Mouse (Mus musculus): Measurements from ENCODE around the gene Prune2.

Gene Prune2

DNA sequence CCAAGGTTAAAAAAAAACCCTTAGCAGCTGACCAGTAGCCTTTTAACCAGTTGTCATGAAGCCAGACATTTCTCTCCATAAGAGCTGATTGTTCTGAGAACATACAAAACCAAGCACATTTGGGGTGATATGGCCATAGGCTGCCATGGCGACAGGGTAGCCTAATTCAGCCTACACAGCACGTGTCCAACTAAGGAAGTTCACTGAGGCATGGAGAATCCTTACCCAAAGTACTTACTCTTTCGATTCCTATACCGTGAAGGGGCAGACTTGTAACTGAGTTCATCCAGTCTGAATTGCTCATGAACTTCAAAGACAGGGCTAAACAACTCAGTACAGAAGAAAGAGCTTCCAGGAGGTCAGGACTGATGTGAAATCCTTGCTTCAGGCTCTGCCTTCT, 299.6 kb downstream of the Prune2 start:
- in situ Hi-C loops (cut with MboI, MseI), result loop anchor here (25.0 kb wide), 2 partner anchors 368 to 1357 kb away; no protein-coding TSS in a partner anchor

DNA sequence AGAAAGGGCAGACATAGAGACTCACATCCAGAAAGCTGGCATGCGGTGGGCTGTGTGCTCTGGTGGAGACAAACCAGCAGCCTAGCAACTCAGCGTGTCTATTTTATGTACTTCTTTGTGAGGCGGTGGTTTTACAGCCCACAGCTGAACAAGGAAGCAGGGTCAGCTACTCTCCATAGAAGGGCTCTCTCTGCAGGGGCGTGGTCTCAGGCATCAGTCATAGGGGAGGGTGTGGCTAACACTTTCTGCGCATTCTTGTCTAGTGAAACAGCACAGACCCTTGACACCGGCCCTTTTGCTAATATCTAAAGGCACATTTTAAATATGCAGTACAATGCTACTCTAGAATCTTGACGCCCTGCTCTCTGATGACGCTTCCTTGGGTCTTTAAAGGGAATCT, 300.5 kb downstream of the Prune2 start:
- in situ Hi-C loops (cut with MboI, MseI), result loop anchor here (25.0 kb wide), 2 partner anchors 369 to 1356 kb away; no protein-coding TSS in a partner anchor

DNA sequence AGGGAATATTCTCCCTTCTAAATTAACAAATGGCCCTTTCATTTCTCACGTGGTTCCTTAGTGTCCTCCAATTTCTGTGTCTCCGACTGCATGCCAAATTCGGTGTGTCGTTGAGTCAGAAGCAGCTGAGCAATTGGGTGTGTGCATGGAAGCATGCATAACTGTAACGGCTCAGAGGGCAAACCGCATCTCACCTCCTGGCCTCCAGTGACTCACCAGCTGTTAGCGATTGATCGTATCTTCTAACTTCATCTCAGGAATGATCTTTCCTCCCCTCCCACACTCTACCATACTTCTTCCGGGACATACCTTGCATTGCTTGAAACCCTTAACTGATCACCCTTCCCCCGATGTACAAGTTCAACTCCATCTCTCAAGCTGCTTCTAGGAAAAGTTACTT, 300.9 kb downstream of the Prune2 start:
- in situ Hi-C loops (cut with MboI, MseI), result loop anchor here (25.0 kb wide), 2 partner anchors 370 to 1355 kb away; no protein-coding TSS in a partner anchor

DNA sequence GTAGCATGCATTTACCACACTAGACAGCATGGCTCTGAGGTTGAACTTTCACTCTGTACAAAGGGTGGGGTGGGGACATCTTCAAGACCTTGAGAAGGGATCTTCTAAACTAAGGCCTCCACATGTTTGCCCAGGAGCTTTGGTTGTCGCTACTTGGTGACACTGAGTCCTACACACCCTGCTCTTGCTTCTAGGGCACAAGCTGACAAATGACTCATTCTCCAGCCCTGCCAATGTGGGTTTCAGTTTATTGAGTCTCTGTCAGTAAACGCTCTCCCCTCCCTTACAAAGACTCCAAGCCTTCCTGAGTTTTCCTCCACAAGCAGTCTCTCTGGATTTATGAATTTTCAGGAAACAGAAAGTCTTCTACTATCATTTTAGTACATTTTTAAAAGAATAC, 307.3 kb downstream of the Prune2 start:
- in situ Hi-C loops (cut with MboI, MseI), result loop anchor here (10.0 to 25.0 kb wide), 3 partner anchors 376 to 1492 kb away; no protein-coding TSS in a partner anchor

DNA sequence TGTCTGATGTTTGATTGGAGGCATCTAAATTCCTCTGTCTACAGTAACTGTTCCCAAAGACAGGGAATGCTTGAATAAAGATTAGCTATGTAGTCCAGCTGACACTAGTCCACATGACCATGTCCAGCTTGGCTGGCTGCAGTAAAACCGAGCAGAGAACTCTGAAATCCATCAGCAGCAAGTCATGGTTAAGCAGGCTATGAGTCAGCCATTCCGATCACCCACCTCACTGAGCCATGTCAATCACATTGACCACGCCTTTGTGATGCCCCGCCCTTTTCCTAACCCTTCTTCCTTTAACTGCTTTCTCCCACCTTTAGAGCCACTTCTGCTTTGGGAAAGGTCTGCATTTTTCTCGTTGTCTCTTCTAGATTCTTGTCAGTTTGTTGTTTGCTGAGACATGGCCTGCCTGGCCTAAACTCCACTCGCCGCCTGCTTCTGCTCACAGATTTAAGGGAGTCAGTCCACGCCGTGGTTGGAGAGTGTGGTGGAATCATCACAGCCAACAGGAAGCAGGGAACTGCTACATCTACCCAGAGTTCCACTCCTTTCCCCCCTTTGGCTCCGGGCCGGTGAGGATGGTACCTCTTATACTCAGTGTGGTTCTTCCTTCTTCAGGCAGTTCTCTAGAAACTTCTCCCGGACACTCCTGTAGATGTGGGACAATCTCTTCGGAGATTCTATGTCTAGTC, 307.9 kb downstream of the Prune2 start:
- in situ Hi-C loops (cut with MboI, MseI), result loop anchor here (10.0 to 25.0 kb wide), 3 partner anchors 377 to 1491 kb away; no protein-coding TSS in a partner anchor

DNA sequence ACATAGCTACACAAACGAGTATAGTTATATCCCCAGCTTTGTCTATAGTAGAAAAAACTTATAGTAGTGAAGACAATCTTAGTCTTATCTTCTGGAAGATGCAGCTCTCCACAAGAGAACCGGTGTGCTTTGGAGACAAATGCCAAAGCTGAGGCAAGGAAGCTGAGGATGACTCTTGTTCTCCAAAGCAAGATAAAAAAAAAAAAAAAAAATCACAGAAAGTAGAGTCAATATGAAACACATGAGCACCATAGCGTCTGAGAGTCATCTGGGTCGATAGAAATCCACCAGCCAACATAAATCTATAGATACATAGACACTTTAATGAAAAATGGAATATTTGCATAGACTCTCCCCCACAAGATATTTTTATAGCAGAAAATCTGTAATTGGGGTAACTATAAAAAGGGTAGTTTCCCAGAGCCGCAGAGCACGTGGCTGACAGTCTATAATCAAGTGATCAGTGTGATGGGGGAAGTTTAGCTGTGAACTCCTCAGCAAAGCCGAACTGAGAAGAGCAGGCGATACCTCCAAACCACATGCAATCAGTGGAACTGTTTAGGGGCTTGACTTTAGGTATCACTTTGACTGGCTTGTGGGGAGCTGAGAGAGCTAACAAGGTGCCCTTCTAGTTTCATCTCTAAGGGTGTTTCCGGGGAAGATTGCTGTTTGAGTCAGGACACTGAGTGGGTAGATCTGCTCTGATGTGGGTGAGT, 308.7 kb downstream of the Prune2 start:
- in situ Hi-C loops (cut with MboI, MseI), result loop anchor here (5.0 to 25.0 kb wide), 4 partner anchors 123 to 1490 kb away; no protein-coding TSS in a partner anchor

DNA sequence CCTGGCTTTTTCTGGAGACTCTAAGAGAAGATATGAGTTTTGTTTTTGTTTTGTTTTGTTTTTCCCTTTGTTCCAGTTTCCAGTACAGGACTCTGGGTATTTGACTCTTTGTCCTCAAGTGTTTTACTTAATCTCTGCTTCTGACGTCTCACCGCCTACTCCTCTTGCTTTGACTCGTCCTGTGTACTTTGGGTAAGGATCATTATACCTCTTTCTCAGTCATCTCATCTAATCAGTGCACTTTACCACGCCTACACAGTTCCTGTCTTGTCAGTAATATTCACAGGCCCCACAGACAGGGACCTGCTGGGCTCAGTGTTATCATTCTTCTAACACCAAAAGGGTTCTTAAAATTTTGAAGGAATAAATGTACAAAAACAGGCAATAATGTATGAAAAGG, 312.8 kb downstream of the Prune2 start:
- in situ Hi-C loops (cut with MboI, MseI), result loop anchor here (5.0 to 25.0 kb wide), 4 partner anchors 119 to 1486 kb away; no protein-coding TSS in a partner anchor

DNA sequence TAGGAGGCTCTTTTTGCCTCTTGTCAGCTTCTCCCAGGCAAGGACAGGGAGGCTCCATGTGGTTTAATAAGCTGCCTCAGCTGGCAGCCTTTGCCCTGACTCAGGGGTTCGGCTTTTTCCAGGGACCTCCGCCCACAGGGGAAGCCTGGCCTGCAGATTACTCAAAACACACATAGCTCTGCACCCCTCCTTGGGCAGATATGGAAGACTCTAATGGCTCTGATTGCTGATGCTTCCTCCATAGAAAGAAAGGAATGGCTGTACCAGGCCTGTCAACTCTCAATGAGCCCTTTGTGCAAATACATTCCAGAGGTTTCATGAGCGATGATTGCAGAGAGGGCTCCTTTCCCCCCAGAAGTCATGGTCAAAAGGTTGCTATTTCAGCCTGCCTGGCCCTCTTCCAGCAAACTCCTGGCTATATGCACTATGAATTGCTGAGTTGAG, 315.3 kb downstream of the Prune2 start:
- in situ Hi-C loops (cut with MboI, MseI), result loop anchor here (25.0 kb wide), 2 partner anchors 384 to 1341 kb away; no protein-coding TSS in a partner anchor

DNA sequence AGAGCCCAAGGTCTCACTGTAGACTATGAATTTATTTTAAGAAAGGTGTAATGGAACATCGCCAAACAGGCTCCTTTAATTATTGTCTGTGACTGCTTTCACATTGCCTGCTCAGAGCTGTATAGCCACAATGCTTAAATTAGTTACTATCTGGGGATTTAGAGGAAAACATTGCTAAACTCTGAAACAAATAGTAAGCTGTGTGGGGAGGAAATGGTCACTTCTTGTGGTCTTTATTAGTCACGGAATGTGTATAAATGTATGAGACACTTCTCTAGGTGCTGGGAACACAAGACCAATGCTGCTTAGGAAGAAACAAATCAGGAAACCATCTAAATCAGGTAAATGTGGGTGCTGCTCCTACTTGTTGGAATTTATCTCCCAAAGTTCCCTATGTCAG, 317.1 kb downstream of the Prune2 start:
- in situ Hi-C loops (cut with MboI, MseI), result loop anchor here (25.0 kb wide), 2 partner anchors 386 to 1339 kb away; no protein-coding TSS in a partner anchor

All from T-helper 2 cell (primary cell).